Mouse (Mus musculus) hindbrain, embryonic 11.5 days (tissue): ENCODE data around the gene Rasd2. TPM values are rescaled to one million over a fixed set of nuclear protein-coding genes. Genes with fewer than 3 reads are reported as not detected.

Source experiments
- ATAC-seq: fragments of 200-750 bp; cut with Nextera tagmentation; 2 replicates; pipeline ENCODE4 v1.8.0; 2017; ENCODE audit warnings: mild to moderate bottlenecking, moderate TSS enrichment, moderate library complexity; ENCODE audit not compliant: low FRiP score
- DNase-seq: peaks from one replicate; pipeline ENCODE4 v3.0.0-alpha.2; 2015; ENCODE audit warnings: low spot score
- H3K27ac ChIP-seq: fragments of 300-500 bp; sonication (generic); 2 replicates; pipeline ENCODE4 v1.5.1; 2014; ENCODE audit warnings: mild to moderate bottlenecking, low read depth, low read length
- H3K27me3 ChIP-seq: fragments of 300-500 bp; sonication (generic); 2 replicates; pipeline ENCODE4 v1.6.1; 2014; ENCODE audit warnings: mild to moderate bottlenecking, low read length, moderate library complexity, mixed read lengths; ENCODE audit not compliant: control insufficient read depth, insufficient read depth
- H3K36me3 ChIP-seq: fragments of 300-500 bp; sonication (generic); 2 replicates; pipeline ENCODE4 v1.6.1; 2014; ENCODE audit warnings: mild to moderate bottlenecking, low read length, moderate library complexity, mixed read lengths; ENCODE audit not compliant: control insufficient read depth, insufficient read depth
- H3K4me1 ChIP-seq: fragments of 300-500 bp; sonication (generic); replicated peaks from 2 replicates; pipeline ENCODE4 v1.6.1; 2014; ENCODE audit warnings: low read length, mixed read lengths; ENCODE audit not compliant: control insufficient read depth, insufficient read depth
- H3K4me2 ChIP-seq: fragments of 300-500 bp; sonication (generic); replicated peaks from 2 replicates; pipeline ENCODE4 v1.6.1; 2014; ENCODE audit warnings: mild to moderate bottlenecking, low read depth, low read length
- H3K4me3 ChIP-seq: fragments of 300-500 bp; sonication (generic); 2 replicates; pipeline ENCODE4 v1.5.1; 2014; ENCODE audit warnings: low read depth, low read length
- H3K9ac ChIP-seq: fragments of 300-500 bp; sonication (generic); 2 replicates; pipeline ENCODE4 v1.6.1; 2014; ENCODE audit warnings: low read depth, low read length
- H3K9me3 ChIP-seq: fragments of 300-500 bp; sonication (generic); 2 replicates; pipeline ENCODE4 v1.6.1; 2016; ENCODE audit warnings: low read length; ENCODE audit not compliant: control insufficient read depth
- WGBS: fragments of 180-500 bp; shearing (Covaris S2); extraction: QIAGEN DNeasy Blood & Tissue Kit; methylation state at CpG from one replicate; pipeline ENCODE4 v1.1.7; 2014; 5-methylcytosine and 5-hydroxymethylcytosine counted together
- polyA plus RNA-seq: library from polyadenylated mRNA; unstranded; fragments of >200 nt; fragmentation: Nextera tagmentation; extraction: Ambion mirVana; gene quantifications from 2 replicates; pipeline ENCODE4 v1.2.1, GENCODE M21; 2014

Rasd2 gene
- polyA plus RNA-seq, 1 experiment from 2014 or later, result 0.19 TPM

GRCm38 (mm10) chr8:75233915-75234554 lies 20.3 kb downstream of the Rasd2 start:
- no peaks in the 10 kb centered on the region for H3K36me3 ChIP-seq
- 57% methylated on average over 4 of the region's 4 CpGs for WGBS
- no peaks in the 10 kb centered on the region for H3K27me3 ChIP-seq
- no peaks in the 10 kb centered on the region for H3K4me1 ChIP-seq
- ATAC-seq (no peak), DNase-seq (peak; percentile 22)
- H3K27ac ChIP-seq, result no peak overlapping the region
- H3K4me2 ChIP-seq, result no peak overlapping the region
- H3K9ac ChIP-seq, result no peak overlapping the region
- H3K9me3 ChIP-seq, result no peaks in the 10 kb centered on the region
- no peak overlapping the region for H3K4me3 ChIP-seq

- no peak for DNase-seq
- 93% methylated on average over 14 of the region's 15 CpGs for WGBS
- Histone ChIP-seq H3K4me3 (no peak overlapping the region), H3K4me1 (no peaks in the 10 kb centered on the region), H3K9me3 (peaks cover 4% of the 10 kb centered on the region; the same call in 1 of the 2 replicates), H3K27ac (no peak overlapping the region), H3K36me3 (no peaks in the 10 kb centered on the region), H3K4me2 (no peak overlapping the region), H3K27me3 (no peaks in the 10 kb centered on the region), H3K9ac (no peak overlapping the region)
- no peak for ATAC-seq
Observed at GRCm38 (mm10) chr8:75247331-75247730, 33.6 kb downstream of the Rasd2 start.

GRCm38 (mm10) chr8:75249186-75249585 lies 35.4 kb downstream of the Rasd2 start:
- no peaks in the 10 kb centered on the region for H3K4me1 ChIP-seq
- H3K9ac ChIP-seq, result no peak overlapping the region
- H3K27ac ChIP-seq, result no peak overlapping the region
- H3K4me3 ChIP-seq, result no peak overlapping the region
- DNase-seq (no peak), ATAC-seq (no peak)
- no peaks in the 10 kb centered on the region for H3K36me3 ChIP-seq
- no peaks in the 10 kb centered on the region for H3K27me3 ChIP-seq
- H3K4me2 ChIP-seq, result no peak overlapping the region
- WGBS, result 92% methylated on average over 4 of the region's 4 CpGs
- peaks cover 4% of the 10 kb centered on the region; the same call in 1 of the 2 replicates for H3K9me3 ChIP-seq

- Histone ChIP-seq H3K36me3 (no peaks in the 10 kb centered on the region), H3K4me1 (no peaks in the 10 kb centered on the region), H3K27ac (no peak overlapping the region), H3K4me3 (no peak overlapping the region), H3K27me3 (no peaks in the 10 kb centered on the region), H3K9me3 (no peaks in the 10 kb centered on the region), H3K9ac (no peak overlapping the region), H3K4me2 (no peak overlapping the region)
- DNase-seq (no peak), ATAC-seq (no peak)
- WGBS, result 91% methylated on average over 3 of the region's 3 CpGs
Observed at GRCm38 (mm10) chr8:75254027-75254426, 40.3 kb downstream of the Rasd2 start.

GRCm38 (mm10) chr8:75255635-75256034 lies 41.9 kb downstream of the Rasd2 start:
- Histone ChIP-seq H3K4me3 (no peak overlapping the region), H3K4me2 (no peak overlapping the region), H3K27me3 (no peaks in the 10 kb centered on the region), H3K27ac (no peak overlapping the region), H3K9ac (no peak overlapping the region), H3K36me3 (no peaks in the 10 kb centered on the region), H3K9me3 (no peaks in the 10 kb centered on the region), H3K4me1 (no peaks in the 10 kb centered on the region)
- DNase-seq (no peak), ATAC-seq (no peak)
- WGBS, result 92% methylated on average over 3 of the region's 3 CpGs

GRCm38 (mm10) chr8:75272166-75272565 lies 58.4 kb downstream of the Rasd2 start:
- DNase-seq, result peak; percentile 45

More at GRCm38 (mm10) chr8:75272166-75272565, 58.4 kb downstream of the Rasd2 start:
- no peaks in the 10 kb centered on the region for H3K9me3 ChIP-seq
- H3K36me3 ChIP-seq, result no peaks in the 10 kb centered on the region
- H3K4me1 ChIP-seq, result no peaks in the 10 kb centered on the region
- H3K27me3 ChIP-seq, result no peaks in the 10 kb centered on the region
- no peak overlapping the region for H3K4me2 ChIP-seq
- no peak overlapping the region for H3K9ac ChIP-seq
- 31% methylated on average over 4 of the region's 4 CpGs for WGBS
- no peak overlapping the region for H3K27ac ChIP-seq
- no peak overlapping the region for H3K4me3 ChIP-seq
- no peak for ATAC-seq

Other genes with a start within 250 kb of the Rasd2 start
- 42.7 and 56.1 TPM in 2 replicates for gene Hmgxb4, start 220.6 kb upstream of the Rasd2 start, polyA plus RNA-seq
- 25.0 and 25.2 TPM in 2 replicates for gene Tom1, start 180.2 kb upstream of the Rasd2 start, polyA plus RNA-seq
- 9.2 and 15.1 TPM in 2 replicates for gene Hmox1, start 120.3 kb upstream of the Rasd2 start, polyA plus RNA-seq
- gene Mcm5, start 104.4 kb upstream of the Rasd2 start, polyA plus RNA-seq, result 133 and 155 TPM in 2 replicates
- 0.15 and 0.37 TPM in 2 replicates for gene Gm10358, start 192.6 kb downstream of the Rasd2 start, polyA plus RNA-seq
- not detected in 2 replicates for gene Iqcm, start 234.8 kb downstream of the Rasd2 start, polyA plus RNA-seq